In genomic region chr6:124805341-124806321, GRCm38 (mm10) we compare ENCODE assay signal across 8 mouse cellular contexts. TPM values are rescaled to one million over a fixed set of nuclear protein-coding genes. Genes with fewer than 3 reads are reported as not detected.
DNase-seq lines count a peak whose midpoint lies in the region; ATAC-seq lines count a peak whose summit lies in the region.

No protein-coding gene starts in this region.

- H3K4me2 ChIP-seq in heart, embryonic 15.5 days = peak overlapping the region; percentile 91
- peak overlapping the region; percentile 91 for H3K4me2 ChIP-seq in liver, embryonic 15.5 days
- peak overlapping the region; percentile 81 for H3K4me2 ChIP-seq in neural tube, embryonic 12.5 days (replicated peaks)

- H3K36me3 ChIP-seq in heart, embryonic 15.5 days = peaks cover 7% of the 10 kb centered on the region
- peaks cover 9% of the 10 kb centered on the region; the same call in 1 of the 2 replicates for H3K36me3 ChIP-seq in liver, embryonic 15.5 days (replicated peaks)
- H3K36me3 ChIP-seq in neural tube, embryonic 12.5 days = no peaks in the 10 kb centered on the region

- peaks cover 41% of the 10 kb centered on the region for H3K4me1 ChIP-seq in heart, embryonic 15.5 days (replicated peaks)
- H3K4me1 ChIP-seq in liver, embryonic 15.5 days (replicated peaks) = peaks cover 70% of the 10 kb centered on the region
- H3K4me1 ChIP-seq in neural tube, embryonic 12.5 days = peaks cover 28% of the 10 kb centered on the region

- peak; percentile 77 for ATAC-seq in CD4-positive, CD25-positive, alpha-beta regulatory T cell, adult 4 months
- peak; percentile 75 for ATAC-seq in heart, embryonic 15.5 days (replicated peaks; ENCODE audit: insufficient number of reproducible peaks, insufficient read depth, low FRiP score, low read depth)
- ATAC-seq in liver, embryonic 15.5 days (ENCODE audit: insufficient read depth) = peak; percentile 56
- peak; percentile 82 for ATAC-seq in neural tube, embryonic 12.5 days (ENCODE audit: low FRiP score, low read depth)

- DNase-seq in c-Kit-negative CD71-positive TER-119-positive erythroid progenitor cells, embryonic 14.5 days (ENCODE audit: low read depth, low spot score) = peak; percentile 78
- DNase-seq in fibroblast of lung, adult 2 months (ENCODE audit: low read depth) = peak; percentile 97
- peak; percentile 99 for DNase-seq in kidney, postnatal 36 days
- DNase-seq in telencephalon, adult 2 months (ENCODE audit: low read depth, low spot score) = peak; percentile 97

- no peaks in the 10 kb centered on the region for H3K9me3 ChIP-seq in heart, embryonic 15.5 days (replicated peaks)
- H3K9me3 ChIP-seq in liver, embryonic 15.5 days (replicated peaks) = no peaks in the 10 kb centered on the region
- H3K9me3 ChIP-seq in neural tube, embryonic 12.5 days = no peaks in the 10 kb centered on the region

- peak overlapping the region; percentile 58 for H3K4me3 ChIP-seq in heart, embryonic 15.5 days
- peak overlapping the region; percentile 60 for H3K4me3 ChIP-seq in liver, embryonic 15.5 days (replicated peaks)
- peak overlapping the region; percentile 34 for H3K4me3 ChIP-seq in neural tube, embryonic 12.5 days

- no peaks in the 10 kb centered on the region for H3K27me3 ChIP-seq in heart, embryonic 15.5 days
- no peaks in the 10 kb centered on the region for H3K27me3 ChIP-seq in liver, embryonic 15.5 days
- no peaks in the 10 kb centered on the region for H3K27me3 ChIP-seq in neural tube, embryonic 12.5 days (replicated peaks)

- peak overlapping the region; percentile 91 for H3K27ac ChIP-seq in heart, embryonic 15.5 days
- H3K27ac ChIP-seq in liver, embryonic 15.5 days (replicated peaks) = peak overlapping the region; percentile 82
- no peak overlapping the region for H3K27ac ChIP-seq in neural tube, embryonic 12.5 days

- WGBS in heart, embryonic 15.5 days = 1% methylated on average over 34 of the region's 34 CpGs
- WGBS in liver, embryonic 15.5 days (ENCODE audit: insufficient replicate concordance) = 3% methylated on average over 34 of the region's 34 CpGs
- 1% methylated on average over 34 of the region's 34 CpGs for WGBS in neural tube, embryonic 12.5 days

- peak overlapping the region; percentile 63 for H3K9ac ChIP-seq in heart, embryonic 15.5 days
- H3K9ac ChIP-seq in liver, embryonic 15.5 days = peak overlapping the region; percentile 52; the same call in 1 of the 2 replicates
- H3K9ac ChIP-seq in neural tube, embryonic 12.5 days = peak overlapping the region; percentile 48

RNA-seq across cellular contexts. Expression of gene Spsb2, which starts 2.8 kb away (rescaled TPM):
- 1 to 10 TPM; 1.7 to 3.4 TPM for polyA plus RNA-seq in CD4-positive, CD25-positive, alpha-beta regulatory T cell, adult 4 months (2017; shearing (Covaris generic))
- 7.0 and 9.8 TPM in 2 replicates for polyA plus RNA-seq in heart, embryonic 15.5 days (2015; fragmentation: Nextera tagmentation; extraction: Ambion mirVana)
- polyA plus RNA-seq in liver, embryonic 15.5 days (2015; fragmentation: Nextera tagmentation; extraction: Ambion mirVana) = 9.2 and 9.5 TPM in 2 replicates
- polyA plus RNA-seq in neural tube, embryonic 12.5 days (2016; fragmentation: Nextera tagmentation; extraction: Ambion mirVana) = 8.2 and 8.5 TPM in 2 replicates

RNA-seq across cellular contexts. Expression of gene Tpi1, which starts 8.5 kb away (rescaled TPM):
- polyA plus RNA-seq in CD4-positive, CD25-positive, alpha-beta regulatory T cell, adult 4 months (2017; shearing (Covaris generic)) = 10 to 100 TPM; 65.7 to 90.0 TPM
- polyA plus RNA-seq in heart, embryonic 15.5 days (2015; fragmentation: Nextera tagmentation; extraction: Ambion mirVana) = 1,247 and 1,352 TPM in 2 replicates
- polyA plus RNA-seq in liver, embryonic 15.5 days (2015; fragmentation: Nextera tagmentation; extraction: Ambion mirVana) = 405 and 414 TPM in 2 replicates
- 461 and 485 TPM in 2 replicates for polyA plus RNA-seq in neural tube, embryonic 12.5 days (2016; fragmentation: Nextera tagmentation; extraction: Ambion mirVana)

RNA-seq across cellular contexts. Expression of gene Usp5, which starts 23.7 kb away (rescaled TPM):
- polyA plus RNA-seq in CD4-positive, CD25-positive, alpha-beta regulatory T cell, adult 4 months (2017; shearing (Covaris generic)) = 100 to 1,000 TPM in 1 of 2 experiments, 10 to 100 TPM in 1; 77.2 to 154 TPM
- polyA plus RNA-seq in heart, embryonic 15.5 days (2015; fragmentation: Nextera tagmentation; extraction: Ambion mirVana) = 87.2 and 114 TPM in 2 replicates
- polyA plus RNA-seq in liver, embryonic 15.5 days (2015; fragmentation: Nextera tagmentation; extraction: Ambion mirVana) = 54.9 and 55.4 TPM in 2 replicates
- polyA plus RNA-seq in neural tube, embryonic 12.5 days (2016; fragmentation: Nextera tagmentation; extraction: Ambion mirVana) = 203 TPM in 2 replicates

RNA-seq across cellular contexts. Expression of gene Cdca3, which starts 23.7 kb away (rescaled TPM):
- polyA plus RNA-seq in CD4-positive, CD25-positive, alpha-beta regulatory T cell, adult 4 months (2017; shearing (Covaris generic)) = 10 to 100 TPM in 1 of 2 experiments, 1 to 10 TPM in 1; 8.0 to 27.1 TPM
- 117 and 128 TPM in 2 replicates for polyA plus RNA-seq in heart, embryonic 15.5 days (2015; fragmentation: Nextera tagmentation; extraction: Ambion mirVana)
- polyA plus RNA-seq in liver, embryonic 15.5 days (2015; fragmentation: Nextera tagmentation; extraction: Ambion mirVana) = 192 and 194 TPM in 2 replicates
- 115 and 124 TPM in 2 replicates for polyA plus RNA-seq in neural tube, embryonic 12.5 days (2016; fragmentation: Nextera tagmentation; extraction: Ambion mirVana)

RNA-seq across cellular contexts. Expression of gene Lrrc23, which starts 26.1 kb away (rescaled TPM):
- 1 to 10 TPM; 1.1 to 2.7 TPM for polyA plus RNA-seq in CD4-positive, CD25-positive, alpha-beta regulatory T cell, adult 4 months (2017; shearing (Covaris generic))
- polyA plus RNA-seq in heart, embryonic 15.5 days (2015; fragmentation: Nextera tagmentation; extraction: Ambion mirVana) = 0.83 and 1.0 TPM in 2 replicates
- not detected in 2 replicates for polyA plus RNA-seq in liver, embryonic 15.5 days (2015; fragmentation: Nextera tagmentation; extraction: Ambion mirVana)
- 0.68 and 0.85 TPM in 2 replicates for polyA plus RNA-seq in neural tube, embryonic 12.5 days (2016; fragmentation: Nextera tagmentation; extraction: Ambion mirVana)
